Mouse (Mus musculus) T-cell, adult 2 months (primary cell): ENCODE measurements around the gene Homer3.

ENCODE experiments used
- DNase-seq: peaks from one replicate; pipeline ENCODE4 v3.0.0; 2022; ENCODE audit warnings: low spot score

The Homer3 gene

GRCm38 (mm10) chr8:70282603-70283135 lies at the start of gene Homer3:
TSS of gene Homer3 (plus strand) at chr8:70282827.
- peak; percentile 82 for DNase-seq

DNA sequence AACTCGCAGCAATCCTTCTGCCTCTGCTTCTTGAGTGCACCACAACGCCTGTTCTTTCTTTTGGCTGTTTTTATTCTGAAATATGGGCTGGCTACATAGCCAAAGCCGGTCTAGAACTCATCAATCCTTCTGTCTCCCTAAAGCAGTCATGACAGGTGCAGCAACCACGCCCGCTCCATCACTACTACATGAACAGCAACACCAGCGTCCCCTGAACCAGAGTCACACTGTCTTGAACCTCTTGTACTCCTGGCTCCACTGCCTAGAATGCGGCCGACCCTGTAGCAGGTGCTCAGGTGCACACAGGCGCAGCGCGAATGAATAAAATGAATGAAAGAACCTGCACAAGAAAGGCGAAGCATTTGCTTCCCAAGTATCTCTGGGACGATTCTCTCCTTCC lies 49.0 kb upstream of the Homer3 start:
- no peak for DNase-seq

DNA sequence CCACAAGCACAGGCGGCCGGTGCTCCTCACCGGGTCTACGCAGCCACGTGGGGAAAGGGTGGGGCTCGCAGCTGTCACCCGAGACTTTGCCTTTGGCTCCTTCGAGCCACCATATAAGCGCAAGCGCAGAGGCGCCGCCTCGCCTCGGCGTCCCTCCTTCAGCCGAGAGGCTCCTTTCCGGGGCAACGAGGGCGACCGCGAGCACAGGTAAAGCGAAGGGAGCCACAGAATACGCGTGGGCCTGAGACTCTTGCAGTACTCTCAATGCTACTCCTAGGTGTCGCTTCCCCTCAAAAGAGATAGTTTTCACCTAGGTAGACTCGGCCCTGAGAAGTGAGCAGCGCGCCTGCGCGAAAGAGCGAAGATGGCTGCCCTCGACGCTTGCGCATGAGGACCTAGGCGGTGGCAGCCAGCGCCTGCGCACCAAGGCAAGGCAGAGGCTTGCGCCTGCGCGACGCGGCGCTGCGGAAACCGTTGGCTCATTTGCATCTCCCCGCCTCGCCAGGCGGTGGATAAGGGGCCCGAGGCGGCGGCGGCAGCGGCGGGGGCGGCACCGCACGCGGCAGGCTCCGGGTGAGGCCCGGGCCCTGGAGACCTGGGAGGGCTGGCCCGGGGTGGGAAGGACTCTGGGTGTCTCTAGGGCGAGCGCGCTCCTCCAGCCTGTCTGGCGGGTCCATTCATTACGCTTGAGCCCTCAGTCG lies 48.4 kb upstream of the Homer3 start, which contains the start of the genes Sugp2 and Armc6:
Gene Sugp2 (plus strand): TSS at position 147 of the 701 bp plus-strand sequence.
Gene Armc6 (minus strand): TSS at position 387 of the 701 bp plus-strand sequence.
- DNase-seq, result peak; percentile 96

- DNase-seq, result no peak
These were observed 47.9 kb upstream of the Homer3 start for GRCm38 (mm10) chr8:70234781-70235128.

- no peak for DNase-seq
These were observed 44.8 kb upstream of the Homer3 start for GRCm38 (mm10) chr8:70237842-70238241.

GRCm38 (mm10) chr8:70240642-70241041 lies 42.0 kb upstream of the Homer3 start:
- DNase-seq, result peak; percentile 5

- DNase-seq, result no peak
These were observed 36.0 kb upstream of the Homer3 start for GRCm38 (mm10) chr8:70246622-70247021.

- no peak for DNase-seq
These were observed 34.8 kb upstream of the Homer3 start for GRCm38 (mm10) chr8:70247841-70248240.

- no peak for DNase-seq
These were observed 28.0 kb upstream of the Homer3 start for GRCm38 (mm10) chr8:70254628-70255027.

- no peak for DNase-seq
These were observed 25.2 kb upstream of the Homer3 start for GRCm38 (mm10) chr8:70257456-70257855.

DNA sequence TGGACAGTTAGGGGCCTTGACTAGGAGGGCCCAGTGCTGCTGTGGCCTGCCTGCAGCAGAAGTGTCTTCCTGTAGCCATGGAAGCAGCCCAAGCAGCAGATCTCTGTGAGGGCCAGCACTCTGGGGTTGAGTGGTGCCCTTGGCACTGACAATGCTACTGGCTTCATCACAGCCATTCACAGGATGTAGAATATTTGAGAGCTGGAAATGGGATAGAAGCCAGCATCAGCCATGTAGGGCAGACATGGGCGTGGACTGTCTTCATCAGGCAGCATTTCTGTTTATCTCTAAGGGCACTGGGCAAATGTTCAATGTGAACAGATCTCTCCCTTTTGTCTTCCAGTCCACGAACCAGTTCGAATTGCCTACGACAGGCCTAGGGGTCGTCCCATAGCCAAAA lies 24.0 kb upstream of the Homer3 start:
- no peak for DNase-seq

- DNase-seq, result no peak
These were observed 23.6 kb upstream of the Homer3 start for GRCm38 (mm10) chr8:70259043-70259442.

DNA sequence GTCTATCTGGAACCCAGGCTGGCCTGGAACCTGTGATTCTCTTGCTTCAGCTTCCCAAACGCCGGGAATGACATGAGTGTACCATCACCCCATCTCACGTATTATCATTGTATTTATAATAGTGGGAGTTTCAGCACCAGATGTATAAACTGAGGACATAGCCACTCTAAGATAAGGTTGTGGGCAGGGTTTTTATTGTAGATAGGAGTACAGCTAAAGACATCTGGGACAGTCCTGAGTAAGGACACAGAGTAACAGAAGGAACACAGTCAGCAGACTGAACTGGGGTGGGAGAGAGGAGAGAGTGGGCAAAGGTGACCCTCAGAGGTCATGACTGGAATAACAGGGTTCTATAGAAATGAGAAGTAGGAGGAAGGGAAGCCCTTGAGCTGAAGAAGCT lies 15.0 kb upstream of the Homer3 start:
- DNase-seq, result no peak

DNA sequence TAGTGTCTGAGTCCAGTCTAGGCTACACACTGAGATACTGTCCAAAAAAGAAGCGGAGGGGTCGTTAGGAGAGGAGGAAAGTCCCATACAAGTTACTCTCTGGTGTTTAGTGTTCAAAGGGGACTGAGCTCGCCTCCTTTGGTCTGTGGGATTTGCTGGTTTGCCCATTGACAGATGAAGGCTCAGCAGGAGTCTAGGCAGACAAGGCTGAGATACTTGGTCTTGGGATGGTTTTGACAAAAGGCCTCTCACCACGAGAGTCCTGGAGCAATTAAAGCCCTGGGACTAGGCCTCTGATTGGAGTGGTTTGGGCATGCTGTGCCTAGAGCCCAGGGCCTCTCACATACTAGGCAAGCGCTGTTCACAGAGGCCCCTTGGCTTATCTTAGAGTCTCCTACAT lies 14.3 kb upstream of the Homer3 start:
- no peak for DNase-seq

DNA sequence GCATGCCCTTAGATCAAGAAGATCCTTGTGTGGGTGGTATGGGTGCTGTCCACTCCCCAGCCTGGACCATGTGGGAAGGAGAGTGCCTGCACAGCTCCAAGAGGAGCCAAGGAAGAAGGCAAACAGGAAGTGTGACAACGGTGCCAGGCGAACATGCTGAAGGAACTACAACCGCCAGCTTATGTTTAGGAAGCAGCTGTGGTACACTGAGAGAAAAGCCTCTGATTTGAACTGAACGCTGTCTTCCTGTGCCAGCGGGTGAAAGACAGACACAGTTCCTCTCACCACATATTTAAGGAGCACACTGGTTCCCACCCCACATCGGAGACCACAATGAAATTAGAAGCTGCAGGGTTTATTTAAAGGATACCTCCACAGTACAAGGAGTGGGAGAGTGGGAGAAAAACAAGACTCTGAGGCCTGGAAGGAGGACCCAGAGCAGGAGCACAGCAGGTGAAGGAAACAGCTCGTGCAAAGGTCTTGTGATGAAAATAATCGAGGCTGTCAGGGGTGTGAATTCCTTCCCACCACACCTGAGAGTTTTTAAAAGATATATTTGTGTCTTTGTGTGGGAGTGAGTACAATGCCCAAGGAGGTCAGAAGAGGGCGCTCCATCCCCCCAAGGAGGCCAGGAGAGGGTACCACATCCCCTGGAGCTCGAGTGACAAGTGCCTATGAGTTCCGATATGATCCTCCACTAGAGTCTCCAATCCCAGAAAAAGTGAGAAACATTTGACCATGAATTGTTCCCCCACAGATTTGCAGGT lies 13.6 kb upstream of the Homer3 start:
- DNase-seq, result no peak

DNA sequence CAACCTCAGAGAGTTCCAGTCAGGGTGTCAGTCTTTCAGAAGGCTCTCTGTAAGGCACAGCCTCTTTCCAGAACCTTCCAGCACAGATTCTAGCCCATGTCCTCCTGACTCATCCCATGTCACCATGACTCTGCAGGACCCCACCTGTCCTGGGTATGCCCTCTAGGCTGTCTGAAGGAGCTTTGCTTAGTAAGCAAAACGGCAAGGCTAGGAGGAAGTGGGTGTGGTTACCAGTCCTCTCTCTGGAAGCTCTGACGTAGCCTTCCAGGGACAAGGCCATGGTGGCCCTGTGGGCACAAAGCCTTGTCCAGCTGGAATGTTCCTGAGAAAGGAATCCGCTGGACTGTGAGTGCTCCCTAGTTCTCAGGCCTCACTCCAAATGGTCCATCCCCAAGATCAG lies 9.7 kb upstream of the Homer3 start:
- no peak for DNase-seq

DNA sequence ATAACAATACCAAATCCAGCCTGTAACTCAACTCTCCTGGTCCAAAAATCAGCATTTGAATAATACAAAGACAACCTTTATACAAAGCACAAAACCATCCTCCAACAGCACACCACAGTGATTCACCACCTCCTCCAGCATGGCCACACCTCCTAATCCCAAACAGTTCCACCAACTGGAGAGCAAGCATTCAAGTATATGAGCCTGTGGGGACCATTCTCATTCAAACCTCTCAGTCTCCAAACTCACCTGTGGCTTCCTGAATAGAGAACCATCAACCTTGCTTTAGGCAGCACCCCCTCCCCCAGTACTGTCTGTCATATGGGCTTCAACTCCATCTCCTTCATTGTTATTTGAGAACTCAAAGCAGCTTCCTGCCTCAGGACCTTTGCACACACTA lies 8.3 kb upstream of the Homer3 start:
- DNase-seq, result no peak

DNA sequence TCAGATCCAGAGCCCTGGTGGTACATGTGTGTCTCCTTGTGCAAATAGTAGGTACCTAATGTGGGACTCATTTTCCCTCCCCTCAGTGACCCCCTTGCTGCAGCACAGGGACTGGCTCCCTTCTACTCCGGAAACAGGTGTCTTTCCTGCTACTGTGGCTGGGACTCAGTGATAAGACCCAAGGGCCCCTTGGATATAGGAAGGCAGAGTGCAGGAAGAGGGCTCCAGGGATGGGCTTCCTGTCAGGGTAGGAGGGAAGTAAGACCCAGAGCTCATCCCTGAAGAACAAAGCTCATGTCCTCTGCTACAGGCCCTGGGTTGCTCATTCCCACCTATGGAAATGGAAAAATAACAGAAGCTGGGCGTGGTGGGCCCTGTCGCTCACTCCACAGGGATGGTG lies 6.2 kb upstream of the Homer3 start:
- no peak for DNase-seq

- DNase-seq, result no peak
These were observed 4.5 kb upstream of the Homer3 start for GRCm38 (mm10) chr8:70278175-70278574.

GRCm38 (mm10) chr8:70279266-70279665 lies 3.4 kb upstream of the Homer3 start:
- DNase-seq, result no peak

DNA sequence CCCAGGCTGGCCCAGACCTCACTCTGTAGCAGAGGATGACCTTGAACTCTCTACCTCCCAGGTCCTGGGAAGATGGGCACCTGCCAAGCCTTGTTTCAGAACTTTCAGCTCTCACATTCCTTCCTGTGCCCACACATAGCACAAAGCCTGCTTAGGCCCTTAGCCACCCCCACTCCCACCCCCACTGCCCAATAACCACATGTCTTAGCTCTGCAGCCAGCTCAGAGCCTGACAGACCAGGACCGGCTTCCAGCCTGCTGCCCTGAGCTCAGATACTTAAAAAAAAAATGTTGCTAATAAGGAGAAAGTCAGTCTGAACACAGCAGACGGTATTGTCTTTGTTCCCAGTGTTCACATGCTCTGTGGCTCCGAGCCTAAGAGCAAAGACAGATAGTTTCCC lies 1.6 kb upstream of the Homer3 start:
- no peak for DNase-seq

DNA sequence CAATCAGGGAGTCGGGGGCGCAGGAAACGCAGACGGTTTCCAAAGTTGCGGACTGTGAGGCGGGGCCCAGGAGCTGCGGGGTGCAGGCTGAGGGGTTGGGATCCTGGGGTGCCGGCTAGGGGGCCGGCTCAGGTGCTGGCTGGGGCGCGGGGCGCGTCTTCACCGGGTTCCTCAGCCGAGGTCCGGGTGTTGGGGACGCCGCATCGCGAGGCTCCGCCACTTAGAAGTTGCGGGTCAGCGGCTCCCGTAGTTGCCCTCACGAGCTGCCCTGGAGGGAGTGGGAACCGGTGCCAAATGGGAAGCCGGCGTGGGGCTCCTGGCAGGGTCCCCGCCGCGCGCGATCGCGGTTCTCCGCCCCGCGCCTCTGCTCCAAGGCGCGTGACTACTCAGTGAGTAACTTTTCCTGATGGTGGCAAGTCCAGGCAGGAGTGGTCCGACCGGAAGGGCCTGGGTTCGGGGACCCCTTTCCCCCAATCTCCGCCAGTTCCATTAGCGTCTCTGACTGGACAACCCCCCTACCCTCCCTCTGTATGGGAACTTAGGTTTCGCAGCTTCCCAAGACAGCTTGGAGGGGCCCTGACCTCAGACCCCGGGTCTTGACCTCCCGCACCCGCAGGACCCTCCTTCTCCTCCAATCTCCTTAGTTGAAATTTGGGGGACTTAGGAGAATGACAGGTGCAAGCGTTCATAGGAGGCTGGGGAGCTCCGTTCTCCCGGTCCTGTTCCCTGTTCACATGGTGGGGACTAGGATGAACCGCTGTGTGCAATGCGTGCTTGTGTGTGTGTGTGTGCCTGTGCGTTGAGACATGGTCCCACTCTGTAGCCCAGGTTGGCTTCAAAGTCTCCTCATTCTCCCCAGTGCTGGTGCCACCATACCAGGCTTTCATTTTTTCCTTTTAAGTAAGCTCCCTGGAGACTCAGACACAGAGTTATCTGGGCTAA lies 780 bp downstream of the Homer3 start:
- DNase-seq, result no peak
